ENCODE assay signal across 13 mouse cellular contexts in genomic region chr11:89388851-89389250, GRCm38 (mm10).
"Had no signal": no experiment of that assay in that cellular context is flagged by ENCODE, and none has a peak within 500 bp of the region (broad histone marks: within the 10 kb centered on the region; RNA-seq: fewer than 3 reads in every experiment).

No protein-coding gene starts in this region.

- DNase-seq: lung, adult 18-20 months; lung, embryonic 14.5 days; lung, postnatal 10 days; lung, postnatal 4 days; midbrain, embryonic 14.5 days; retina, postnatal 1 day; right cerebral cortex, adult 18-20 months; right cerebral cortex, postnatal 25 days; right cerebral cortex, postnatal 4 days; spleen, adult 18-20 months; thymus, adult 18-20 months; thymus, postnatal 14 days; thymus, postnatal 36 days had no signal
